Comparison of ENCODE assay signal across 9 mouse cellular contexts in genomic region chr19:16214946-16215345, GRCm38 (mm10).
DNase-seq lines count a peak whose midpoint lies in the region; ATAC-seq and TF ChIP-seq lines count a peak whose summit lies in the region.
"Had no signal": no experiment of that assay in that cellular context is flagged by ENCODE, and none has a peak within 500 bp of the region (broad histone marks: within the 10 kb centered on the region; RNA-seq: fewer than 3 reads in every experiment).

No protein-coding gene starts in this region.

- H3K27ac ChIP-seq in layer of hippocampus, adult 2 months = peak overlapping the region; percentile 63

- H3K4me3 ChIP-seq in layer of hippocampus, adult 2 months = no peak overlapping the region

- no peak for ATAC-seq in granulocyte monocyte progenitor cell, adult 5-6 weeks (replicated peaks; ENCODE audit: poor library complexity, severe bottlenecking)
- ATAC-seq: inflammation-experienced regulatory T-cells, adult 6 months had no signal

- no peak for TF ChIP-seq CTCF in layer of hippocampus, adult 2 months (conservative IDR thresholded peaks at IDR 0.05)

- DNase-seq in layer of hippocampus, adult 2 months (ENCODE audit: low spot score in 2 of 2) = no peak
- DNase-seq in layer of hippocampus, adult 9-10 months (ENCODE audit: low spot score) = no peak
- peak; percentile 55 to 65 for DNase-seq in gastrocnemius, adult 8-10 months (ENCODE audit: low spot score in 2 of 2)
- DNase-seq in kidney, postnatal 25 days = peak; percentile 82 to 84
- peak; percentile 57 for DNase-seq in skeletal muscle tissue, adult 2 months (ENCODE audit: low read depth, low spot score)
- DNase-seq in right cerebral cortex, postnatal 10 days (ENCODE audit: low spot score in 2 of 2) = no peak
- no peak for DNase-seq in cerebellum, adult 11 months

Comparison
In these comparisons a context has a peak if more than half of its experiments do, and no peak if none do; other contexts are left out.
1. DNase-seq: peak in gastrocnemius, adult 8-10 months (2 of 2), kidney, postnatal 25 days (2 of 2) and skeletal muscle tissue, adult 2 months (single experiment); none in layer of hippocampus, adult 2 months (0 of 2), layer of hippocampus, adult 9-10 months (single experiment), right cerebral cortex, postnatal 10 days (0 of 2) and cerebellum, adult 11 months (single experiment).